In the genomic region with DNA sequence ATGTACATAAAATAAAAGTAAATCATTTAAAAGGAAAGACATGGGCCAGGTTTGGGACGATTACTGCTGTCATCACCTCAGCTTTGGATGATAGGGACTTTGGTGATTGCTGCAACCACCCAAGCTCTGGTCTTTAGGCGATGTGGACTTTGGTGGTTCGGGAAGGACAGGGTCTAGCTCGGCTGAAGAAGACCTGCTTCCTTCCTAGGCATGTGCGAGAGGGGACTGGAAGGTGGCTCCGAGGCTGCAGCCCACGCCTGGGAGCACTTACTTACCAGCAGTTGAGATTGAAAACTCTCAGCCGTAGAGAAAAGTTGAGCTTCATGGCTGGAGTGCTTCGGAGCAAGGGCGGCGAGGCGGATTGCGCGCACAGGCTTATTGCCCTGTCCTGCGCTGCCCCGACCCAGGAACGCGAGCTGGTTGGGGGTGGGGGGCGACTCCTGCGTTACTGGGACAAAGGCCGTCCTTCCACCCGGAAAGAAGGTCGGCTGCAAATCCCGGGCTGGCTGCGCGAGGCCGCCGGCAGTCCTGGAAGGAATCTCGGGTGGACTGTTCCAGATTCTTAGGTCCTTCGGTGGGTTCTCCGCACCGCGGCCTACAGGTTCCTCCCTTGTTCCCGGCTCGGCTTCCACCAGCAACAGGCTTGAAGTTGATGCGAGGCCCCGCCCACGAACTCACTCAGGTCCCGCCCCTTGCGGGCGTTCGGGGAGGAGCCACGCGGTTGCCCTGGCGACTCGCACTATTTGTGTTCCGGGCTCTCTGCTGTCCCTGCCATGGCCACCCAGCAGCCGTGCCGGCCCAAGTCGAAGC, we compare ENCODE assay signal across 8 mouse cellular contexts. TPM values are rescaled to one million over a fixed set of nuclear protein-coding genes. Genes with fewer than 3 reads are reported as not detected.
DNase-seq lines count a peak whose midpoint lies in the region; ATAC-seq lines count a peak whose summit lies in the region.

A gene (minus strand): TSS at position 662 of the 810 bp plus-strand sequence.
A gene (plus strand): TSS at position 732 of the 810 bp plus-strand sequence.

- H3K9ac ChIP-seq in hindbrain, embryonic 13.5 days, result peak within 1 kb of the TSS; percentile 78

- H3K4me3 ChIP-seq in hindbrain, embryonic 13.5 days, result peak within 1 kb of the TSS; percentile 68

- peaks cover 31% of the 10 kb centered on the region for H3K36me3 ChIP-seq in hindbrain, embryonic 13.5 days

- peaks cover 26% of the 10 kb centered on the region for H3K4me1 ChIP-seq in hindbrain, embryonic 13.5 days (replicated peaks)

- H3K9me3 ChIP-seq in hindbrain, embryonic 13.5 days, result no peaks in the 10 kb centered on the region

- peak within 1 kb of the TSS; percentile 98 for H3K4me2 ChIP-seq in hindbrain, embryonic 13.5 days

- WGBS in hindbrain, embryonic 13.5 days, result under 1% methylated on average over 46 of the region's 50 CpGs

- ATAC-seq in hindbrain, embryonic 13.5 days (ENCODE audit: low FRiP score), result peak; percentile 96

- peak within 1 kb of the TSS; percentile 63; the same call in 1 of the 2 replicates for H3K27ac ChIP-seq in hindbrain, embryonic 13.5 days

- H3K27me3 ChIP-seq in hindbrain, embryonic 13.5 days, result 0 out of 2 replicates have a peak, but pooled peaks cover 4% of the 10 kb centered on the region

- DNase-seq in R1 (ENCODE audit: low read depth, low spot score), result peak; percentile 94
- peak; percentile 92 to 94 for DNase-seq in cerebellum, postnatal 14 days
- peak; percentile 90 to 93 for DNase-seq in frontal cortex, postnatal 14 days (ENCODE audit: low spot score in 2 of 2)
- peak; percentile 81 to 85 for DNase-seq in layer of hippocampus, postnatal 25 days (ENCODE audit: extremely low spot score in 1 of 2, low spot score in 1 of 2)
- DNase-seq in lung, postnatal 14 days, result peak; percentile 96
- peak; percentile 96 for DNase-seq in ovary, postnatal 36 days (ENCODE audit: low spot score)
- DNase-seq in thymus, postnatal 14 days, result peak; percentile 96

RNA-seq across cellular contexts. Expression of the first gene that starts in this region (rescaled TPM):
- 31.6 and 39.4 TPM in 2 replicates for polyA plus RNA-seq in hindbrain, embryonic 13.5 days (2015; fragmentation: Nextera tagmentation; extraction: Ambion mirVana)
- 10 to 100 TPM; 25.9 to 27.6 TPM for total RNA-seq in layer of hippocampus, postnatal 25 days (2021)

RNA-seq across cellular contexts. Expression of the second gene that starts in this region (rescaled TPM):
- polyA plus RNA-seq in hindbrain, embryonic 13.5 days (2015; fragmentation: Nextera tagmentation; extraction: Ambion mirVana), result 2.7 and 4.6 TPM in 2 replicates
- 1 to 10 TPM; 5.8 to 8.0 TPM for total RNA-seq in layer of hippocampus, postnatal 25 days (2021)

Comparison
In these comparisons a context has a peak if more than half of its experiments do, and no peak if none do; other contexts are left out.
1. Peak in every context shown above with its lines: DNase-seq, ATAC-seq, H3K4me3 ChIP-seq and H3K27ac ChIP-seq.